Mouse (Mus musculus) liver, adult 2 months (tissue): ENCODE measurements around the gene Mertk. TPM values are rescaled to one million over a fixed set of nuclear protein-coding genes. Genes with fewer than 3 reads are reported as not detected.

Experiments used
- DNase-seq: peaks from one replicate; pipeline ENCODE4 v3.0.0-alpha.2; 2011; ENCODE audit warnings: low read depth, low spot score; ENCODE audit errors: extremely low read depth
- H3K27ac ChIP-seq: fragments of 200-500 bp; replicated peaks from 2 replicates; pipeline ENCODE4 v1.5.1; 2012; ENCODE audit warnings: low read depth, mild to moderate bottlenecking, control low read depth, inconsistent platforms, low read length; ENCODE audit not compliant: insufficient read depth
- H3K27me3 ChIP-seq: fragments of 200-500 bp; 2 replicates; pipeline ENCODE4 v1.6.1; 2012; ENCODE audit warnings: mild to moderate bottlenecking, moderate library complexity, low read length, inconsistent platforms; ENCODE audit not compliant: control insufficient read depth, insufficient read depth
- H3K36me3 ChIP-seq: fragments of 200-500 bp; 2 replicates; pipeline ENCODE4 v1.6.1; 2012; ENCODE audit warnings: low read length, inconsistent platforms; ENCODE audit not compliant: control insufficient read depth, insufficient read depth
- H3K4me1 ChIP-seq: fragments of 200-500 bp; 2 replicates; pipeline ENCODE4 v1.6.1; 2011; ENCODE audit warnings: low read length; ENCODE audit not compliant: control insufficient read depth, insufficient read depth
- H3K4me3 ChIP-seq: fragments of 200-500 bp; 2 replicates; pipeline ENCODE4 v1.5.1; 2011; ENCODE audit warnings: low read depth, mild to moderate bottlenecking, control low read depth, low read length, moderate library complexity; ENCODE audit not compliant: insufficient read depth
- H3K79me2 ChIP-seq: fragments of 200-500 bp; 2 replicates; pipeline ENCODE4 v1.6.1; 2012; ENCODE audit warnings: inconsistent platforms, mild to moderate bottlenecking, low read length, moderate library complexity; ENCODE audit not compliant: control insufficient read depth, insufficient read depth
- H3K9ac ChIP-seq: fragments of 200-500 bp; 2 replicates; pipeline ENCODE4 v1.6.1; 2012; ENCODE audit warnings: low read depth, mild to moderate bottlenecking, control low read depth, inconsistent platforms, low read length
- CTCF ChIP-seq: fragments of 200-500 bp; IDR thresholded peaks from 2 replicates; pipeline ENCODE4 v1.5.1; 2011; ENCODE audit warnings: low read depth, low read length, control low read depth
- POLR2A ChIP-seq: fragments of 200-500 bp; IDR thresholded peaks from 2 replicates; pipeline ENCODE4 v1.6.1; 2011; ENCODE audit warnings: low read length, control low read depth; ENCODE audit not compliant: insufficient read depth; ENCODE audit errors: extremely low read depth
- WGBS: fragments of 180-500 bp; shearing (Covaris S2); methylation state at CpG from one replicate; pipeline ENCODE4 v1.1.7; 2018; 5-methylcytosine and 5-hydroxymethylcytosine counted together
- polyA plus RNA-seq: library from polyadenylated mRNA; depleted of rRNA; stranded (reverse); fragments of >200 nt; gene quantifications from 2 replicates; pipeline ENCODE4 v1.2.3, GENCODE M21; 2012
- total RNA-seq: library from RNA; depleted of rRNA; stranded (reverse); fragments of >200 nt; gene quantifications from 2 replicates; pipeline ENCODE4 v1.2.3, GENCODE M21; 2014

The Mertk gene
- total and polyA plus RNA-seq, 2 experiments: 3.8 to 16.5 TPM

DNA sequence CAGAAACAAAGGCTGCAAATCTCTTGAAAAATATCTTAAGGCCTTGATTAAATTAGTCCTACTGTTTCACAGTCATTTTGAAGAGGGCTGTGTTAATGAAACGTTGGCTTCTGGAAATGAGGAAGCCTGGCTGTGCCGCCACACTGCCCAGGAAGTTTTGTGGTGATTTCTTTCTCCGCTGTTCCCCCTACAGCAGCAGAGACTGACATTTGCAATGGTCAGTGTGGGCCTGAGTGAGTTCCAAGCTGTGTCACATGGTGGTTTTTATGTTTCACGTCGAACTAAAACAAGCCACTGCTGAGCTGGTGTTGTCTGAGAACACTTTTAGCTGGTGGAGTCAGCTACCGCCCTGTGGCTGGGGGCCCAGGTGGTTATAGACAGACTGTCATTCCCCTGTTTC, 97.7 kb downstream of the Mertk start:
- Histone ChIP-seq H3K36me3 (peaks cover 71% of the 10 kb centered on the region), H3K79me2 (no peaks in the 10 kb centered on the region), H3K4me1 (no peaks in the 10 kb centered on the region), H3K9ac (no peak overlapping the region), H3K4me3 (no peak overlapping the region), H3K27me3 (no peaks in the 10 kb centered on the region), H3K27ac (no peak overlapping the region)
- no peak for TF ChIP-seq POLR2A
- TF ChIP-seq CTCF: no peak
- no peak for DNase-seq
- 79% methylated on average over 6 of the region's 6 CpGs for WGBS

DNA sequence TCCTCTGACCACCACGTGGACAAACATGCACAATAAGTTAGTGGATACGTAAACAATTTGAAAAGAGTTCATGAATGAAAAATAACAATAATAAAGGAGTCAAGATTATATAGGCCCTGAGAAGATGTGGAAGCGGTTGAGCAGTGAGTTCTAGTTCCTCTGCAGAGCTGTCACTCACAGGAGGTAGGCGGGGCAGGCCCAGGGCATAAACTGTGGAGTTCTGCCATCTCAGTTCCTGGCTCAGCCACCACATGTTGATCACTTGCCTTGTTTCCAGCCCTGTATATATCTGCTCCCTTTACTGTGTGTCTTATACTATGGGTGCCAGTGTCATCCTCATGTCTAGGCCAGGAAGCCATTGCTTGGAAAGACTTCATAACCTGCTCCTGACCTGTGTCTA, 104.7 kb downstream of the Mertk start:
- Histone ChIP-seq H3K36me3 (peaks cover 44% of the 10 kb centered on the region), H3K27ac (no peak overlapping the region), H3K79me2 (no peaks in the 10 kb centered on the region), H3K4me1 (no peaks in the 10 kb centered on the region), H3K4me3 (no peak overlapping the region), H3K9ac (no peak overlapping the region), H3K27me3 (no peaks in the 10 kb centered on the region)
- TF ChIP-seq CTCF (no peak), POLR2A (no peak)
- 89% methylated on average over 4 of the region's 4 CpGs for WGBS
- DNase-seq: no peak

DNA sequence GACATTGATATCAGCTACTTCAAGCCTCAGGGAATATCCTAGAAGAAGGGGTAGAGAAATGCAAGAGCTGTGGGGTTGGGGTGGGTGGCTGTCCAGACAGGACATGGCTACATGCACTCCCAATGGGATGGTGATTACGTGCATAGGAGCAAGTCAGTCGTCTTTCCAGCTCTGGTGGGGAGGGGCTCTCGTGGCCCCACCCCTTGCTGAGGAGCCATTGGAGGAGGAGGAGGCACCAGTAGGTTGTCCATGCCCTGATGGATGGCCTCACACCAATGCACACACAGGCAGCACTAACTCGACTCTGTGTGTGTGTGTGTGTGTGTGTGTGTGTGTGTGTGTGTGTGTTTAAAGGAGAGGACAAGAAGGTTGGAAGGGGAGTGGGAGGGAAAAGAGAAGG, 106.6 kb downstream of the Mertk start:
- Histone ChIP-seq H3K9ac (no peak overlapping the region), H3K27me3 (no peaks in the 10 kb centered on the region), H3K4me1 (no peaks in the 10 kb centered on the region), H3K36me3 (peaks cover 25% of the 10 kb centered on the region), H3K79me2 (no peaks in the 10 kb centered on the region), H3K27ac (no peak overlapping the region), H3K4me3 (no peak overlapping the region)
- TF ChIP-seq CTCF: no peak
- DNase-seq: no peak
- 54% methylated on average over 4 of the region's 4 CpGs for WGBS

DNA sequence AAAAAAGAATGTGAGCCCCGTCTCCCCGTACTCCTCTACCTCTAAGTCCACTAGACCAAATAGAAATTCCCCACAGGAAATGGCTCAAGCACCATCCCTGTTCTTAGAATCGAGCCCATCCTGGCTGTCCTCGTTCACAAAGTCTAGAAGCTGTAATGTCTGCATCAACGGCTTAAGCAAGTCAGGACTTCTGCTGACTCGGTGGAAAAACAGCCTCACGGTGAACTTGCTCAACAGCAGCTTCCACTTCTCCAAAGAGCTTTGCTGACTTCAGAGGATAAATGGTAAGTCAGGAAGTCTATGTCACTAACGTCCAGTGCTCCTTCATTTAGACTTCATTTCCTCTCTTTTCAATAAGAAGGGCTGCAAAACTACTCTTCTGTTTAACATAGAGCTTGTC, 107.8 kb downstream of the Mertk start:
- Histone ChIP-seq H3K27ac (no peak overlapping the region), H3K36me3 (peaks cover 14% of the 10 kb centered on the region), H3K4me3 (no peak overlapping the region), H3K79me2 (no peaks in the 10 kb centered on the region), H3K4me1 (no peaks in the 10 kb centered on the region), H3K27me3 (no peaks in the 10 kb centered on the region), H3K9ac (no peak overlapping the region)
- WGBS: 57% methylated on average over 8 of the region's 8 CpGs
- peak; percentile 54 for DNase-seq
- TF ChIP-seq POLR2A (no peak), CTCF (no peak)

DNA sequence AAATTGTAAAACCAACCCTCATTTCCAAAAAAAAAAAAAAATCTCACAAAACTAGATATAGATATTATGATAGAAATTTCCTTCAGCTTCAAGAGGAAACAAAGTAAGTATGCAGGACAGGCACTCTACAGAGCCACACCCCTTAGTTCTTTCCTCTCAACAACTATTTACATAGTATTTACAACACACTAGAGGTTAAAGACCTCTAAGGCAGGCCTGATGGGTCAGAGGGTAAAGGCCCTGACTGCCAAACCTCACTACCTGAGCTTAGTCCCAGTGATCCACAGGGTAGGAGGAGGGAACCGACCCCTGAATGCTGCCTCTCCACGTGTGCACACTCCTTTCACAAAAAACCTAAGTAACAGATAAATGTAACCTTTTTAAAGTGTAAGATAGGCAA, 114.0 kb downstream of the Mertk start:
- 17% methylated on average over 2 of the region's 2 CpGs for WGBS
- no peak overlapping the region for H3K27ac ChIP-seq
- H3K4me3 ChIP-seq: no peak overlapping the region
- TF ChIP-seq POLR2A (no peak), CTCF (no peak)
- DNase-seq: peak; percentile 85
- H3K9ac ChIP-seq: no peak overlapping the region
- no peaks in the 10 kb centered on the region for H3K36me3 ChIP-seq
- H3K4me1 ChIP-seq: peaks cover 2% of the 10 kb centered on the region; the same call in 1 of the 2 replicates
- no peaks in the 10 kb centered on the region for H3K27me3 ChIP-seq
- H3K79me2 ChIP-seq: no peaks in the 10 kb centered on the region

DNA sequence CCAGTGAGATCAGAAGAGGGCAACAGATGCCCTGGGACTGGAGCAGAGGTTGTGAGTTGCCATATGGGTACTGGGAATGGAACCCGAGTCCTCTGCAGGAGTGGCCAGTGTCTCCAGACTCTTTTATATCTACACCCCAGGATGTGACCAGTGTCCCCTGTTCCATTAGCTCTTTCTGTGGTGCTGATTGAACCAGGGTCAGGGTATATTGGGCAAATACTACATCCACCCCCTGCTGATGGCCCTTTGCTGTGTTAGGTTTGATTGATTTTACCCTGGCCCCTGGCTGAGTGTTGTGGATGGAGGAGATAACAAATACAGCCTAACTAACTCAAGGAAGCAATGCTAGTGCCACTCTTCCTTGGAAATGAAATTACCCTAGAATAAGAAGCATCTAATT, 117.6 kb downstream of the Mertk start:
- Histone ChIP-seq H3K27me3 (no peaks in the 10 kb centered on the region), H3K4me3 (no peak overlapping the region), H3K36me3 (no peaks in the 10 kb centered on the region), H3K79me2 (peaks cover 8% of the 10 kb centered on the region; the same call in 1 of the 2 replicates), H3K4me1 (peaks cover 6% of the 10 kb centered on the region; the same call in 1 of the 2 replicates), H3K27ac (no peak overlapping the region), H3K9ac (no peak overlapping the region)
- 67% methylated on average over 1 of the region's 1 CpGs for WGBS
- DNase-seq: no peak
- TF ChIP-seq CTCF: no peak
- no peak for TF ChIP-seq POLR2A
